Mouse (Mus musculus): ENCODE results near the gene 2010111I01Rik.

GRCm38 (mm10) chr13:63087865-63088683, 123.4 kb downstream of the 2010111I01Rik start:
- no peak for TF ChIP-seq USF2 (IDR thresholded peaks at IDR 0.05; ENCODE audit: borderline replicate concordance in 1 of 2, insufficient read depth in 1 of 2, low read depth in 1 of 2, low read length in 2 of 2)
- no peak for TF ChIP-seq MAX (IDR thresholded peaks at IDR 0.05; ENCODE audit: low read length)
- TF ChIP-seq TCF12 (IDR thresholded peaks at IDR 0.05; ENCODE audit: low read depth, low read length): no peak
- TF ChIP-seq TAL1 (IDR thresholded peaks at IDR 0.05; ENCODE audit: low read length): no peak
- TF ChIP-seq CTCF (IDR thresholded peaks at IDR 0.05 in 2 of 3, conservative IDR thresholded peaks at IDR 0.05 in 1 of 3; ENCODE audit: control insufficient read depth in 1 of 3, insufficient read depth in 1 of 3, low read depth in 2 of 3, low read length in 3 of 3, poor library complexity in 1 of 3, severe bottlenecking in 1 of 3): no peak
- no peak for TF ChIP-seq USF1 (IDR thresholded peaks at IDR 0.05; ENCODE audit: low read depth, low read length)
- no peak for TF ChIP-seq MAFK (IDR thresholded peaks at IDR 0.05; ENCODE audit: borderline replicate concordance, low read depth, low read length)
- TF ChIP-seq EP300 (IDR thresholded peaks at IDR 0.05; ENCODE audit: low read depth in 1 of 2, low read length in 2 of 2): no peak
- TF ChIP-seq UBTF (IDR thresholded peaks at IDR 0.05; ENCODE audit: borderline replicate concordance, insufficient read depth, low read depth, low read length): no peak
- TF ChIP-seq POLR2A (IDR thresholded peaks at IDR 0.05; ENCODE audit: control insufficient read depth in 1 of 2, insufficient read depth in 1 of 2, low read depth in 1 of 2, low read length in 2 of 2, poor library complexity in 1 of 2): no peak
- no peak for TF ChIP-seq SMC3 (IDR thresholded peaks at IDR 0.05; ENCODE audit: low read depth, low read length)

All from MEL (cell line).